Mouse (Mus musculus): Measurements from ENCODE around the gene Pde4c.

GRCm38 (mm10) chr8:70786291-70787050 is 63.0 kb downstream of the Pde4c start:
- TF ChIP-seq CTCF (IDR thresholded peaks at IDR 0.05; ENCODE audit: borderline replicate concordance, extremely low read depth, insufficient read depth, insufficient read length): no peak
- no peak for TF ChIP-seq POLR2A (IDR thresholded peaks at IDR 0.05; ENCODE audit: borderline replicate concordance, extremely low read depth, insufficient read depth, insufficient read length, poor library complexity, severe bottlenecking)

Data from brain, embryonic 14.5 days (tissue).